Mouse (Mus musculus) liver, adult 2 months (tissue): ENCODE data around the gene Dph7. TPM values are rescaled to one million over a fixed set of nuclear protein-coding genes. Genes with fewer than 3 reads are reported as not detected.

Experiments used
- DNase-seq: peaks from one replicate; pipeline ENCODE4 v3.0.0-alpha.2; 2011; ENCODE audit warnings: low read depth, low spot score; ENCODE audit errors: extremely low read depth
- H3K27ac ChIP-seq: fragments of 200-500 bp; replicated peaks from 2 replicates; pipeline ENCODE4 v1.5.1; 2012; ENCODE audit warnings: low read depth, mild to moderate bottlenecking, control low read depth, inconsistent platforms, low read length; ENCODE audit not compliant: insufficient read depth
- H3K27me3 ChIP-seq: fragments of 200-500 bp; 2 replicates; pipeline ENCODE4 v1.6.1; 2012; ENCODE audit warnings: mild to moderate bottlenecking, moderate library complexity, low read length, inconsistent platforms; ENCODE audit not compliant: control insufficient read depth, insufficient read depth
- H3K36me3 ChIP-seq: fragments of 200-500 bp; 2 replicates; pipeline ENCODE4 v1.6.1; 2012; ENCODE audit warnings: low read length, inconsistent platforms; ENCODE audit not compliant: control insufficient read depth, insufficient read depth
- H3K4me1 ChIP-seq: fragments of 200-500 bp; 2 replicates; pipeline ENCODE4 v1.6.1; 2011; ENCODE audit warnings: low read length; ENCODE audit not compliant: control insufficient read depth, insufficient read depth
- H3K4me3 ChIP-seq: fragments of 200-500 bp; 2 replicates; pipeline ENCODE4 v1.5.1; 2011; ENCODE audit warnings: low read depth, mild to moderate bottlenecking, control low read depth, low read length, moderate library complexity; ENCODE audit not compliant: insufficient read depth
- H3K79me2 ChIP-seq: fragments of 200-500 bp; 2 replicates; pipeline ENCODE4 v1.6.1; 2012; ENCODE audit warnings: inconsistent platforms, mild to moderate bottlenecking, low read length, moderate library complexity; ENCODE audit not compliant: control insufficient read depth, insufficient read depth
- H3K9ac ChIP-seq: fragments of 200-500 bp; 2 replicates; pipeline ENCODE4 v1.6.1; 2012; ENCODE audit warnings: low read depth, mild to moderate bottlenecking, control low read depth, inconsistent platforms, low read length
- CTCF ChIP-seq: fragments of 200-500 bp; IDR thresholded peaks from 2 replicates; pipeline ENCODE4 v1.5.1; 2011; ENCODE audit warnings: low read depth, low read length, control low read depth
- POLR2A ChIP-seq: fragments of 200-500 bp; IDR thresholded peaks from 2 replicates; pipeline ENCODE4 v1.6.1; 2011; ENCODE audit warnings: low read length, control low read depth; ENCODE audit not compliant: insufficient read depth; ENCODE audit errors: extremely low read depth
- WGBS: fragments of 180-500 bp; shearing (Covaris S2); methylation state at CpG from one replicate; pipeline ENCODE4 v1.1.7; 2018; 5-methylcytosine and 5-hydroxymethylcytosine counted together
- polyA plus RNA-seq: library from polyadenylated mRNA; depleted of rRNA; stranded (reverse); fragments of >200 nt; gene quantifications from 2 replicates; pipeline ENCODE4 v1.2.3, GENCODE M21; 2012
- total RNA-seq: library from RNA; depleted of rRNA; stranded (reverse); fragments of >200 nt; gene quantifications from 2 replicates; pipeline ENCODE4 v1.2.3, GENCODE M21; 2014

Gene Dph7
- total and polyA plus RNA-seq, 2 experiments = 3.9 to 4.6 TPM

DNA sequence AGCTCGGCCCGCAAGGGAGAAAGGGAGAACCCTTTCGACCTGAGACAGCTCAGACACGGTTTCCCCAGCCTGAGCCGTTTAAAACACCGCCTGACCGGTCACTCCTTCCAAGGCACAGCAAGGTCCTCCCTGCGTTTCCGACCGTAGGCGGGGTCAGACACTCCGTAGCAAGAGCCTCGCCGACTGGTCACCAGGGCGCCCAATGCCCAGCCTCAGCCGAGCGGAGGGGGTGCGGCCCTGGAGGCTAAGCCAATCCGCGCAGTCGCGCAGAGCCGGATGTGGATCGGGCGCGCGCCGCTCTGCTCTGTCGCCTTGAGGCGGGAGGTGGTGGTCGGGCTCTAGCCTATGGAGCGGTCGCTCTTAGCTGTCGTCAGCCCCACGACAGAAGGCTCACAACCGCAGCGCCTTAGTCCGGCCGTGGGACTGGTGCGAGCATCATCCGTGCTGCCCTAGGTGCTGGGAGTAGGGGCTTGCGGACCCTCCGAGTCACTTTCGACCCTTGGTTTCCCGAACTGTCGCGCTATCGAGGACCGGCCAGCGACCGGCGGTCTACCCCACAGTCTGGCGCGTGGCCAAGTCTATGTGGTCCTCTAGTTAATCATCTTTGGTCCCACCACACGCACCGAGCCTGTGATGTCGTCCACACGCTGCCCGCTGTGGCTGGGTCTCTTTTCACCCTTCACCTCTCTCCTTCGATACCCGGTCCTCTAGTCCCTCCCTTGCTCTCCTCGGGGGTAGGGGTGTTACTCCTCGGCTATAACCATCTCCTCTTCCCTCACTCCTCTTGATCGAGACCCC lies 12.9 kb downstream of the Dph7 start, which contains the start of gene Mrpl41:
Gene Mrpl41 (minus strand): TSS at position 193 of the 798 bp plus-strand sequence.
- H3K9ac ChIP-seq = peak within 1 kb of the TSS; percentile 83
- no peaks in the 10 kb centered on the region for H3K27me3 ChIP-seq
- no peaks in the 10 kb centered on the region for H3K36me3 ChIP-seq
- peaks cover 4% of the 10 kb centered on the region for H3K4me1 ChIP-seq
- peak; percentile 92 for DNase-seq
- 0 out of 2 replicates have a peak, but pooled peaks cover 3% of the 10 kb centered on the region for H3K79me2 ChIP-seq
- WGBS = under 1% methylated on average over 64 of the region's 64 CpGs
- H3K27ac ChIP-seq = peak within 1 kb of the TSS; percentile 96
- peak within 1 kb of the TSS; percentile 78 for H3K4me3 ChIP-seq
- TF ChIP-seq POLR2A (peak; percentile 93), CTCF (no peak)

DNA sequence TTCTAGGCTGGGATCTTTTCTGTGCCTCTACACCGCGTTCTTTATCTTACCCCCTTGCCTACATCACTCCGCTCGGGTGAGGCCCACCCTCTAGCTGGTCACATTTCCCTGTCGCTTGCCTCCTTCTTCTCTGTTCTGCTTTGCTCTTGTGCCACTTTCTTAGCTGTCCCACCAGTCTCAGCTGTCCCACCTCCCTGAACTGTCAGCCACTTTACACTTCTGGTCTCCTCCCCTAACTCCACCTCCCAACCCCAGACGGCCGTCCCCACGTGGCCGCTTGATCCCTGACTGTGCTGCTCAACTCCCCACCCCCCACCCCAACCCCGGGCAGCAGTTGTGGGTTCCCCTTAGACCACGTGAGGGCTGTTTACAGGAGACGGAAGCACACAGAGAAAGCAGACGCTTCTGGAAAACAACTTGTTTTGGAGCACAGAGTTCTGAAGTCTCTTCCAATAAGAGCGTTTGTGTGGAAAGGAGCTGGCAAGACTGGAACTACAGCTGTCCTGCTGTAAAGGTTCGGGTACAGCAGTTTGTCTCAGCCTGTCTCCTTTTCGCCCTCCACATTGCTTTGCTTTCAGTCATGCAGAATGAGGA lies 13.6 kb downstream of the Dph7 start, which contains the start of gene Pnpla7:
Gene Pnpla7 (plus strand): TSS at position 330 of the 594 bp plus-strand sequence.
- TF ChIP-seq POLR2A (peak; percentile 14; the same call in 1 of the 2 replicates), CTCF (no peak)
- peak within 1 kb of the TSS; percentile 96 for H3K27ac ChIP-seq
- H3K27me3 ChIP-seq = no peaks in the 10 kb centered on the region
- peak within 1 kb of the TSS; percentile 83 for H3K9ac ChIP-seq
- peak; percentile 91 for DNase-seq
- under 1% methylated on average over 16 of the region's 16 CpGs for WGBS
- 0 out of 2 replicates have a peak, but pooled peaks cover 3% of the 10 kb centered on the region for H3K79me2 ChIP-seq
- H3K36me3 ChIP-seq = no peaks in the 10 kb centered on the region
- peaks cover 4% of the 10 kb centered on the region for H3K4me1 ChIP-seq
- peak within 1 kb of the TSS; percentile 78 for H3K4me3 ChIP-seq

DNA sequence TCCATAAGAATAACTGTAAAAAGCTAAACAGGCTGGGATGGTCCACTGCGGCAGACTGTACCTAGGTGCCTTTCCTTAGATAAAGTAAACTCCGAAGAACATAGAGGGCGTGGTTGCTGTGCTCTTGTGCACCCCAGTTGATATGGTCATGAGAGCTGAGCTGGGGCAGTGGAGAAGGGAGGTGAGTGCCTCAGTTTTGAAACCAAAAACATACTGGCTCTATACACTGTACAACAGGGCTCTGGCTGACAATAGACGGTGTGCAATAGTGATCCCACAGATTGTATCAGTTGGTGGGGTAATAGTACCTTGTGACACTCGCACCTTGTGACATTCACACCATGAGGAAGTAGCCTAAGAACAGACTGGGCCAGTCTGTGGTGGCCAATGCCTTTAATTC lies 14.8 kb downstream of the Dph7 start:
- no peak overlapping the region for H3K27ac ChIP-seq
- no peak overlapping the region for H3K9ac ChIP-seq
- WGBS = 82% methylated on average over 5 of the region's 5 CpGs
- no peak overlapping the region for H3K4me3 ChIP-seq
- H3K36me3 ChIP-seq = peaks cover 3% of the 10 kb centered on the region; the same call in 1 of the 2 replicates
- no peaks in the 10 kb centered on the region for H3K27me3 ChIP-seq
- peak; percentile 40 for DNase-seq
- peaks cover 4% of the 10 kb centered on the region for H3K4me1 ChIP-seq
- H3K79me2 ChIP-seq = 0 out of 2 replicates have a peak, but pooled peaks cover 3% of the 10 kb centered on the region
- TF ChIP-seq POLR2A (no peak), CTCF (no peak)

DNA sequence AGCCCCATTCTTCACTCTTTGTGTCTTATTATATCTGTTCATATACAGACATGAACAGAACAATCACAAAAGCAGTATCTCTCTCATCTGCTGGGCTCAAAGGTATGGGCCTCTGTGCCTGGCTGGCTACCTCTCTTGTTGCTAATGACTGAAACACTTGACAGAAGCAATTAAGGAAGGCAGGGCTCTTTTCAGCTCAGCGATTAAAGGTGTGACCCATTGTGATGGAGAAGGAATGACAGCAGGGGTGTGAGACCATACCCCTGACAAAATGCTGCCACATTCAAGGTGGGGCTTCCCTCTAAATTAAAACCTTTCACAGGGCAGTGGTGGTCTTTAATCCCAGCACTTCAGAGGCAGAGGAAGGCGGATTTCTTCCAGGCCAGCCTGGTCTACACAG lies 25.6 kb downstream of the Dph7 start:
- no peaks in the 10 kb centered on the region for H3K27me3 ChIP-seq
- H3K36me3 ChIP-seq = peaks cover 63% of the 10 kb centered on the region
- H3K27ac ChIP-seq = no peak overlapping the region
- DNase-seq = no peak
- H3K4me1 ChIP-seq = no peaks in the 10 kb centered on the region
- TF ChIP-seq CTCF = no peak
- TF ChIP-seq POLR2A = no peak
- no peak overlapping the region for H3K4me3 ChIP-seq
- 68% methylated on average over 2 of the region's 2 CpGs for WGBS
- H3K9ac ChIP-seq = no peak overlapping the region
- no peaks in the 10 kb centered on the region for H3K79me2 ChIP-seq

- Histone ChIP-seq H3K4me1 (no peaks in the 10 kb centered on the region), H3K36me3 (peaks cover 43% of the 10 kb centered on the region), H3K4me3 (no peak overlapping the region), H3K27me3 (no peaks in the 10 kb centered on the region), H3K9ac (no peak overlapping the region), H3K79me2 (no peaks in the 10 kb centered on the region), H3K27ac (no peak overlapping the region)
- no peak for TF ChIP-seq POLR2A
- no peak for TF ChIP-seq CTCF
- DNase-seq = no peak
- 91% methylated on average over 6 of the region's 6 CpGs for whole genome bisulfite sequencing
These were observed 33.1 kb downstream of the Dph7 start for GRCm38 (mm10) chr2:24995332-24995731.
